Mouse (Mus musculus) embryonic facial prominence, embryonic 13.5 days (tissue): ENCODE measurements around the gene Iah1. TPM values are rescaled to one million over a fixed set of nuclear protein-coding genes. Genes with fewer than 3 reads are reported as not detected.

Experiments used
- ATAC-seq: fragments of 200-750 bp; cut with Nextera tagmentation; 2 replicates; pipeline ENCODE4 v1.8.0; 2017; ENCODE audit warnings: low read depth; ENCODE audit not compliant: insufficient number of reproducible peaks, insufficient read depth, low FRiP score, low TSS enrichment
- H3K27ac ChIP-seq: fragments of 300-500 bp; sonication (generic); 2 replicates; pipeline ENCODE4 v1.5.1; 2015; ENCODE audit warnings: moderate library complexity, mild to moderate bottlenecking, inconsistent platforms
- H3K27me3 ChIP-seq: fragments of 300-500 bp; sonication (generic); 2 replicates; pipeline ENCODE4 v1.6.1; 2015; ENCODE audit warnings: mild to moderate bottlenecking, inconsistent platforms
- H3K36me3 ChIP-seq: fragments of 300-500 bp; sonication (generic); 2 replicates; pipeline ENCODE4 v1.6.1; 2015; ENCODE audit warnings: mild to moderate bottlenecking, inconsistent platforms
- H3K4me1 ChIP-seq: fragments of 300-500 bp; sonication (generic); 2 replicates; pipeline ENCODE4 v1.6.1; 2015; ENCODE audit warnings: inconsistent platforms
- H3K4me2 ChIP-seq: fragments of 300-500 bp; sonication (generic); 2 replicates; pipeline ENCODE4 v1.6.1; 2015; ENCODE audit warnings: moderate library complexity, mild to moderate bottlenecking, inconsistent platforms
- H3K4me3 ChIP-seq: fragments of 300-500 bp; sonication (generic); 2 replicates; pipeline ENCODE4 v1.5.1; 2015; ENCODE audit warnings: mild to moderate bottlenecking, inconsistent platforms
- H3K9ac ChIP-seq: fragments of 300-500 bp; sonication (generic); 2 replicates; pipeline ENCODE4 v1.6.1; 2015; ENCODE audit warnings: mild to moderate bottlenecking, inconsistent platforms
- H3K9me3 ChIP-seq: fragments of 300-500 bp; sonication (generic); 2 replicates; pipeline ENCODE4 v1.6.1; 2016; ENCODE audit warnings: inconsistent platforms
- WGBS: fragments of 180-500 bp; shearing (Covaris S2); methylation state at CpG from one replicate; pipeline ENCODE4 v1.1.7; 2015; ENCODE audit warnings: mixed read lengths; 5-methylcytosine and 5-hydroxymethylcytosine counted together
- polyA plus RNA-seq: library from polyadenylated mRNA; unstranded; fragments of >200 nt; fragmentation: Nextera tagmentation; extraction: Ambion mirVana; gene quantifications from 2 replicates; pipeline ENCODE4 v1.2.1, GENCODE M21; 2015

Gene Iah1
- polyA plus RNA-seq, 1 experiment from 2014 or later = 56.4 TPM

DNA sequence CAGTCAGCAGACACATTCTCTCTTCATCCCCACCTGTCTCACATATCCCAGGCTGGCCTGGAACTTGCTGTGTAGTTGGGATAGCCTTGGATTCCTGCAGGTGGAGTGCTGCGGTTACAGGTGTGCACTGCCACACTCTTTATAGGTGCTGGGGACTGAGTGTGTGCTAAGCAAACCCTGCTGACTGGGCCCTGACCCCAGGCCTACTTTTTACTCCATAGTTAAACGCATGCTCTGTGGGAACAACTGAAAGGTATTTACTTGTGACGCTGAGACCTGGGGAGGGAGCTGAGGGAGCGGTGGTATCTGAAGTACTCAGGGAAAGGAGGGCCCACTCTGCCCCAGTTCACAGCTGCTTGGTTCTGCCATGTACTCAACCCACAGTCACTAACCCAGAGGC lies 6.1 kb downstream of the Iah1 start:
- no peak for ATAC-seq
- WGBS = 92% methylated on average over 4 of the region's 4 CpGs
- Histone ChIP-seq H3K4me1 (peaks cover 3% of the 10 kb centered on the region), H3K4me2 (no peak overlapping the region), H3K36me3 (peaks cover 71% of the 10 kb centered on the region), H3K27ac (no peak overlapping the region), H3K9me3 (no peaks in the 10 kb centered on the region), H3K4me3 (no peak overlapping the region), H3K27me3 (no peaks in the 10 kb centered on the region), H3K9ac (no peak overlapping the region)

DNA sequence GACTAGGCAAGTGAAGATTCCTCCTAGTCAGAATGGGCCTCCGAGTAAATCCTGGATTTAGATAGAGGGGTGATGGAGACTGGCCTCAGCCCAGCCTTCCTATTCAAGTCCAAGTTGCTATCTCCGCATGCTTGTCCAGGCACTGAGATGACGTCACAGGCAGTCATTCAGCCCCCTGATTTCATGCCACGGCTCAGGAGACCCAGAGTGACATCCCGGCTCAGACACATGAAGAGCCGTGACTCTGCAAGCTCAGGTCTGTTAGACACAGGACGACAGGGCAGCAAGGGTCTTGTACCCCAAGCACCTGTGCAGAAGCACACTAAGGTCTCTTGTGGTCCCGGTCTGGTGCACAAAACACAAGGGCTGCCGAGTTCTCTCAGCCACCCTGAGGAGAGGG lies 6.7 kb downstream of the Iah1 start:
- no peak overlapping the region for H3K9ac ChIP-seq
- H3K4me1 ChIP-seq = no peaks in the 10 kb centered on the region
- WGBS = 86% methylated on average over 9 of the region's 9 CpGs
- H3K4me2 ChIP-seq = no peak overlapping the region
- no peak overlapping the region for H3K4me3 ChIP-seq
- H3K9me3 ChIP-seq = no peaks in the 10 kb centered on the region
- no peaks in the 10 kb centered on the region for H3K27me3 ChIP-seq
- no peak for ATAC-seq
- no peak overlapping the region for H3K27ac ChIP-seq
- H3K36me3 ChIP-seq = peaks cover 77% of the 10 kb centered on the region

DNA sequence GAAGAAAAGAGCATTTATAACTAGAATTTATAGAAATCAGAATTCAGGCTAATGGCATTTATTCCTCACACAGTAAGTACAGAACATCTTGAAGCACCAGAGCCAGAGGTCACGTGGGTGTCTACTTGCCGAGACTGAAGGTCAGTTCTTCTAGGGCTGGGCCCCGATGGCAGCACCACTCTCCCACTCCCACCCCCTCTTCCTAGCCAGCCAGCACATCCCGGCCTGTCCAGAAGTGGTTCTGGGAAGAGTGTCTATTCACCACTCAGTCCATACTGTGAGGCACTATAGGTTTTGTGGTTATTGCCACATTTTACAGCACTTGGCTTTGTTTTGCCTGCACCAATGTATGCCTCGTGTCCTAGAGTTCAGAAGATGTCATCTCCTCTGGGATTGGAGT lies 7.9 kb downstream of the Iah1 start:
- WGBS = 84% methylated on average over 5 of the region's 5 CpGs
- Histone ChIP-seq H3K36me3 (peaks cover 79% of the 10 kb centered on the region), H3K4me1 (no peaks in the 10 kb centered on the region), H3K4me2 (no peak overlapping the region), H3K9me3 (no peaks in the 10 kb centered on the region), H3K4me3 (no peak overlapping the region), H3K27me3 (no peaks in the 10 kb centered on the region), H3K9ac (no peak overlapping the region), H3K27ac (no peak overlapping the region)
- ATAC-seq = no peak

DNA sequence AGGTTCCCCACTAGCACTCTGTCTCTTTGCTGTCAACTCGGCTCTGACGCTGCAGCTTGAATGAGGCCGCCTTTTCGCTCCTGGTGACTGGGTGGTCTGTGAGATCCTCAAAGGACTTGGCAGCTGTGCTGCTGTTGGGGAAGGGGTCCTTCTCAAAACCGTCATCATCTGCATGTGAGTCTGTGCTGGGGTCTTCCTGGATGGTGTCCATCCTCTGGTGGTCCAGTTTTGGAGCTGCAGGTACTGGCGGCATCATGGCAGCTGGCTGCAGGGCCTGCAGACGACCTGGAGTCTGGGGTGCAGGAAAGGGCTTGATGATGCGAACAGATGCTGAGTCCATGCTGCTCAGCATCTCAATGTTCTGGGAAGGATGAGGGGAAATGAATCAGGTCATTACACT lies 9.1 kb downstream of the Iah1 start:
- Histone ChIP-seq H3K4me2 (no peak overlapping the region), H3K9ac (no peak overlapping the region), H3K27me3 (no peaks in the 10 kb centered on the region), H3K27ac (no peak overlapping the region), H3K4me3 (no peak overlapping the region), H3K4me1 (no peaks in the 10 kb centered on the region), H3K9me3 (no peaks in the 10 kb centered on the region), H3K36me3 (peaks cover 84% of the 10 kb centered on the region)
- no peak for ATAC-seq
- 87% methylated on average over 8 of the region's 8 CpGs for WGBS

DNA sequence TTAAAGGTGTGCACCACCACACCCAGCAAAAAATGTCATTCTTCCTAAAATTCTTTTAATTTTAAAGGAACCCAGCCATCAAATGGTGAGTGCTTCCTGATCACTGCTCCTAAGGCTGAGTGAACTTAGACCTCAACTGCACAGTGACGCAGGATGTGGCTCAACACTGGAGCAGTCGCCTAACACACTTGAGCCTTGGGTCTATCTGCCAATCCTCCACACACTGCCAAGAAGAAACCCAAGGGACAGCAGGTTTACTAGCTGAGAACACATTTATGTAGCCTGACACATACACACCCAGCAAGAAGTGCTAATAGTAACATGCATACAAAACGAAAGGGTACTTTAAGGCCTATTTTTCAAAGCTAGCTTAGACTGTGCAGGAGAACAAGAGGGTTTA lies 10.1 kb downstream of the Iah1 start:
- Histone ChIP-seq H3K4me3 (no peak overlapping the region), H3K9ac (no peak overlapping the region), H3K9me3 (no peaks in the 10 kb centered on the region), H3K27ac (no peak overlapping the region), H3K4me2 (no peak overlapping the region), H3K36me3 (peaks cover 82% of the 10 kb centered on the region), H3K27me3 (no peaks in the 10 kb centered on the region), H3K4me1 (no peaks in the 10 kb centered on the region)
- ATAC-seq = no peak
- 93% methylated on average over 3 of the region's 3 CpGs for WGBS

DNA sequence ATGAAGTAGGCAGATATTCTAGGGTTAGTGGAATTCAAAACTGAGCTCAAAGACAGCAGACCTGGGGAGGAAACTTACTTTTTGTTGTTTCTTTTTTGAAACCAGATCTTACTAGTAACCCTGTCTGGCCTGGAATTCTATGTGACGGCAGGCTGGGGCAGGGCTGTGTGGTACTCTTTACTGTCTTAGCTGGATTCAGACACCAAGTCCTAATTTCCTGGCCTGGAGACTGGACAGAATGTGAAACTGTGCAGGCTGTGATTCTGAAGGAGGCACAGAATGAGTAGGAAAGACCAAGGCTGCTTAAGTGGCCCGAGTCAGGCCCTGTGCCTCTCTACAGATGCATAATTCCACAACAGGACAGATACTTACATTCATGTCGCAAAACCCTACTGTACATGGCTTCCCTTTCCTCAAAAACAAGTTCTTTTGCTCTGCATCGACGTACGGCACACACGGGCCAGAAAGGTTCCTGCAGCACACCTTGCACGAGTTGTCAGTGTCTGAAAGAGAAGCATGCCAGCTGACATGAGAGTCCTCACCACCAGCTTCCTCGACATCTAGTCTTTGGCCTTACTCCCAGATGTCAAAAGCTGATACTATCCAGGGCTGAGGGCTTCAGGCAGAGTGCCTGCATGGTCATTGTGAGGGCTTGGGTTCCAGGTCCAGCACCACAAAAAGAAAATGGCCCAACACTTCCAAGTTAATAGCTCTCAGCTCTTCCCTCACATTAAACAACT lies 13.6 kb downstream of the Iah1 start:
- Histone ChIP-seq H3K36me3 (peaks cover 88% of the 10 kb centered on the region), H3K27me3 (no peaks in the 10 kb centered on the region), H3K4me1 (no peaks in the 10 kb centered on the region), H3K9me3 (no peaks in the 10 kb centered on the region), H3K9ac (no peak overlapping the region), H3K4me2 (no peak overlapping the region), H3K4me3 (no peak overlapping the region), H3K27ac (no peak overlapping the region)
- 90% methylated on average over 9 of the region's 9 CpGs for WGBS
- ATAC-seq = no peak

DNA sequence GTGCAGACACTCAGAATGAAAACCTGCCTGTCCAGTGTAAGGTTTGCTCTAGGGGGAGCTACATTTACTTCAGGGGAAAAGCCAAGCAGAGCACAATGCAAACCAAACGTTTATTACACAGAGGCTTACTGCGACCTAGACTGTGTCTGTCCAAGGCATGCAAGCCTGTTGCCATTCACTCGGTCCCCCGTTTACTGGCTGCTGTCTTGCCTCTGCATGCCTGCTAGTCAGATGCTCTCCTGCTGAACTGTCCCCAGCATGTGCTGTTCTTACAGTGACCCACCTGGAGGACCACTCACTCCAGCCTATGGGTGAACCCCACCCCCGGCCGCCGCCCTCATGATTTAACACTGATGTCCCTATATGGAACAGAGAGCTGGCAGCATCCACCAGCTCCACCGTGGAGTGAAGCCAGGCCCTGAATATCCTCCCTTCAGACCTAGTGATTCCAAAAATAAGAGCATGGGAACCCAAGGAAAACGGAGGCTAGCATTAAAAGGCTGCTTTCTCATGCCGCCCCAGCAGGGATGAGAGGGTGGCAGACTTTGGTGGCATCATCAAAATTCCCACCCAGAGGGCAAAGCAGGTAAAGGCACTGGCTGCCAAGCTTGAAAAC lies 14.9 kb downstream of the Iah1 start:
- Histone ChIP-seq H3K4me1 (no peaks in the 10 kb centered on the region), H3K36me3 (peaks cover 87% of the 10 kb centered on the region), H3K27me3 (no peaks in the 10 kb centered on the region), H3K27ac (no peak overlapping the region), H3K4me2 (no peak overlapping the region), H3K9ac (no peak overlapping the region), H3K4me3 (no peak overlapping the region), H3K9me3 (no peaks in the 10 kb centered on the region)
- WGBS = 87% methylated on average over 10 of the region's 10 CpGs
- ATAC-seq = no peak

DNA sequence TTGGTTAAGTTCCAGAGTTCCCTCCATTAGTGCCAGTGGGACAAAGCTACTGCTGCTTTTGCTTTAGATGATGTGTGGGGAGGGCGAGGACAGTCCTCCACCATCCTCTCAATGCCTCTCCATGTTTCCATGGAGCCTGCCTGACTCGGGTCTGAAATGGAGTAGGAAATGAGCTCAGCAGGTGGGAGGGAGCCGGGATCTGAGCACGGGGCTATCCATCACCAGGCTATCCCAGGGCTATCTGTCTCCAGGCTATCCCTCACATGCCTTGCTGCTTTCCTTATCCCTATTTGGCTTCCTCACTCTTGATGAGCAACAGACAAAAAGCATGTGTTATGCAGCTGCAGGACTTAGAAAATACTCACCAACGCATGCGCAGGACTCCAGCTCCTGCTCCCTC lies 15.5 kb downstream of the Iah1 start:
- peaks cover 87% of the 10 kb centered on the region for H3K36me3 ChIP-seq
- no peaks in the 10 kb centered on the region for H3K4me1 ChIP-seq
- no peak overlapping the region for H3K9ac ChIP-seq
- no peak overlapping the region for H3K4me3 ChIP-seq
- no peak for ATAC-seq
- H3K27ac ChIP-seq = no peak overlapping the region
- H3K27me3 ChIP-seq = no peaks in the 10 kb centered on the region
- H3K9me3 ChIP-seq = no peaks in the 10 kb centered on the region
- H3K4me2 ChIP-seq = no peak overlapping the region
- 81% methylated on average over 6 of the region's 6 CpGs for WGBS

DNA sequence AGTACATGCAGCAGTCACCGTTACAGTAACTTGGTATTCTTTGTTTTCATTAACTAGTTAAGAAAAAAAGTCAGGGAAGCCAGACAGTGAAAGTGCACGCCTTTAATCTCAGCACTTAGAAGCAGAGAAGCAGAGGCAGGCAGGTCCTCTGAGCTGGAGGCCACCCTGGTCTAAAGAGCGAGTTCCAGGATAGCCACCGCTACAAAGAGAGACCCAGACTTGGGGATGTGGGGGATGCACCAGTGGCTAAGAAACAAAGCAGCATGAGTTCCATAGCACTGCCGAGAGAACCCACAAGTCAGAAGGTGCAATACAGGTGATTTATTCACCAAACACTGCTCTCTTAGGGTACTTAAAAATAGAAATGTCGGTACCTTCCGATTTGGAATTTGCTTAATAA lies 16.8 kb downstream of the Iah1 start:
- no peaks in the 10 kb centered on the region for H3K4me1 ChIP-seq
- H3K9ac ChIP-seq = no peak overlapping the region
- no peak overlapping the region for H3K27ac ChIP-seq
- H3K36me3 ChIP-seq = peaks cover 80% of the 10 kb centered on the region
- ATAC-seq = no peak
- no peaks in the 10 kb centered on the region for H3K9me3 ChIP-seq
- H3K4me3 ChIP-seq = no peak overlapping the region
- 95% methylated on average over 7 of the region's 7 CpGs for WGBS
- H3K4me2 ChIP-seq = no peak overlapping the region
- no peaks in the 10 kb centered on the region for H3K27me3 ChIP-seq

DNA sequence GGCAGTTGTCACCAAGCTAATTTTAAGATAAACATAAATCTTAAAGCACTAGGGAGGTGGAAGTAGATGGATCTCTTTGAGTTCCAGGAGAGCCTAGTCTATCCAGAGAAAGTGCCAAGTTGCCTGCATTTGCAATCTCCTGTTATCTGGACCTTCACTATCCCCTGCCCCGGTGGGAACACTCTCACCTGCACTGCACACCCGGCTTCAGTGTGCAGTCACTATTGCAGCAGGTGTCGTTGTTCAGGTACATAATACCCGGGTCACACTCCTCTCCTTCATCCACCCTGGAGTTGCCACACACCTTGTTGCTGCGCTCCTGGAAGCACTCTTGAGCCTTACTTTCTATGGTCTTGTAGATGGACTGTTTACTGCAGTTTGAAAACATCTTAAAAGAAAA lies 17.6 kb downstream of the Iah1 start:
- Histone ChIP-seq H3K4me2 (no peak overlapping the region), H3K9ac (no peak overlapping the region), H3K27me3 (no peaks in the 10 kb centered on the region), H3K4me3 (no peak overlapping the region), H3K36me3 (peaks cover 80% of the 10 kb centered on the region), H3K9me3 (no peaks in the 10 kb centered on the region), H3K27ac (no peak overlapping the region), H3K4me1 (no peaks in the 10 kb centered on the region)
- ATAC-seq = no peak
- WGBS = 93% methylated on average over 5 of the region's 5 CpGs

DNA sequence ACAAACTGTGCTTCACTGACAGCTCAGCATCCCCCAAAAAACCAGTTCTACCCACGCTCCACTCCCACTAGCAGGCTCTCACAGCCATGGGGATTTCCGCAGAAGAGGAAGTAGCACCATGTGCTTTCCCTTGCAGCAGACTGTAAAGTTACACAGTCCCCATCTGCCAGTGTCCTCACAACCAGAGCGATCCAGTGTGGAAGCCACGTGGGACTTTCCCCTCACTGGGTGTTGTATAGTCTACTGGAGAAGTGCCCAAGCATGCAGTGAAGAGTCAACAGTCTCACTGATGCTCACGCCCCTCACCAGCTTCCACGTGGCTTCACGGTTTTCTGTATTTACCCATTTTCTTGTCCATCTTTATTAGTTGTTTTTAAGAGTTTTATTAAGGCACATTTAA lies 19.7 kb downstream of the Iah1 start:
- Histone ChIP-seq H3K4me2 (no peak overlapping the region), H3K9ac (no peak overlapping the region), H3K27me3 (no peaks in the 10 kb centered on the region), H3K27ac (no peak overlapping the region), H3K36me3 (peaks cover 83% of the 10 kb centered on the region), H3K9me3 (no peaks in the 10 kb centered on the region), H3K4me3 (no peak overlapping the region), H3K4me1 (no peaks in the 10 kb centered on the region)
- WGBS = 92% methylated on average over 7 of the region's 7 CpGs
- ATAC-seq = no peak

DNA sequence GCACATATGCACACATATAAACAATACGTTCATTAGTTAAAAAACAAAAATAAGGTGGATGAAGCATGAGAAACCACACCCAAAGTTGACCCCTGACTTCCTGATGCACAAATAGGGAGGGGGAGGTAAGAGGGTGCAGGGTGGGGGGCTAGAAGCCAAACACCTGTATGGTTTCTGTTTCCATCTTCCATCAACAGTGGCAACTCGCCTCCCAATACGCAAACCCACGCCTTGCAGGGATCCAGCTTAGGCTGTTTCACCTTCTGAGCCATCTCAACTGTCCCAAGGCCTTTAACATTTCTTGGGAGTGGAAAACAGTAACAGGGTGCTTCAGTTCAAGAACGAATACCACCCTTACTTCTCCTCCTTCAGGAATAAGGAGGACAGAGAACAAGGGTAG lies 21.0 kb downstream of the Iah1 start:
- no peak overlapping the region for H3K9ac ChIP-seq
- no peak overlapping the region for H3K4me3 ChIP-seq
- 94% methylated on average over 5 of the region's 5 CpGs for WGBS
- H3K4me2 ChIP-seq = no peak overlapping the region
- no peaks in the 10 kb centered on the region for H3K9me3 ChIP-seq
- no peak for ATAC-seq
- no peaks in the 10 kb centered on the region for H3K27me3 ChIP-seq
- no peak overlapping the region for H3K27ac ChIP-seq
- peaks cover 80% of the 10 kb centered on the region for H3K36me3 ChIP-seq
- H3K4me1 ChIP-seq = no peaks in the 10 kb centered on the region
